Mouse (Mus musculus) neural tube, embryonic 10.5 days (tissue): ENCODE data around the gene Gm37419.
A peak's percentile ranks its signal among the peaks of the same experiment; 100 is the strongest.

Source experiments
- DNase-seq: peaks from one replicate; pipeline ENCODE4 v3.0.0-alpha.2; 2017; ENCODE audit warnings: low spot score; ENCODE audit errors: extremely low spot score

The Gm37419 gene

GRCm38 (mm10) chr16:23988466-23989208 lies at the start of gene Gm37419, which contains the start of gene Bcl6:
Gene Gm37419 (plus strand): TSS chr16:23988482.
Gene Bcl6 (minus strand): TSS chr16:23988852.
- peak; percentile 85 for DNase-seq

GRCm38 (mm10) chr16:23944801-23945200 lies 43.5 kb upstream of the Gm37419 start:
- no peak for DNase-seq

- DNase-seq, result no peak
Observed at GRCm38 (mm10) chr16:23947654-23948053, 40.6 kb upstream of the Gm37419 start.

- no peak for DNase-seq
Observed at GRCm38 (mm10) chr16:23952101-23952727, 36.1 kb upstream of the Gm37419 start.

- DNase-seq, result peak; percentile 70
Observed at GRCm38 (mm10) chr16:23953189-23953958, 34.9 kb upstream of the Gm37419 start.

- no peak for DNase-seq
Observed at GRCm38 (mm10) chr16:23953959-23954260, 34.4 kb upstream of the Gm37419 start.

- no peak for DNase-seq
Observed at GRCm38 (mm10) chr16:23958938-23959337, 29.3 kb upstream of the Gm37419 start.

GRCm38 (mm10) chr16:23962401-23962800 lies 25.9 kb upstream of the Gm37419 start:
- no peak for DNase-seq

GRCm38 (mm10) chr16:23963896-23964668 lies 24.2 kb upstream of the Gm37419 start:
- DNase-seq, result no peak

GRCm38 (mm10) chr16:23964706-23965367 lies 23.4 kb upstream of the Gm37419 start:
- DNase-seq, result no peak

GRCm38 (mm10) chr16:23966066-23966465 lies 22.2 kb upstream of the Gm37419 start:
- no peak for DNase-seq

GRCm38 (mm10) chr16:23967301-23967700 lies 21.0 kb upstream of the Gm37419 start:
- DNase-seq, result no peak

GRCm38 (mm10) chr16:23968888-23969287 lies 19.4 kb upstream of the Gm37419 start:
- DNase-seq, result no peak

GRCm38 (mm10) chr16:23969919-23970318 lies 18.4 kb upstream of the Gm37419 start:
- no peak for DNase-seq

- DNase-seq, result no peak
Observed at GRCm38 (mm10) chr16:23972126-23972740, 16.0 kb upstream of the Gm37419 start.

- DNase-seq, result no peak
Observed at GRCm38 (mm10) chr16:23972901-23973300, 15.4 kb upstream of the Gm37419 start.

- DNase-seq, result no peak
Observed at GRCm38 (mm10) chr16:23973635-23974367, 14.5 kb upstream of the Gm37419 start.

- DNase-seq, result no peak
Observed at GRCm38 (mm10) chr16:23976196-23976595, 12.1 kb upstream of the Gm37419 start.

- no peak for DNase-seq
Observed at GRCm38 (mm10) chr16:23977732-23978131, 10.6 kb upstream of the Gm37419 start.

- DNase-seq, result no peak
Observed at GRCm38 (mm10) chr16:23978495-23978894, 9.8 kb upstream of the Gm37419 start.
